7 mouse cellular contexts compared by ENCODE assay signal in genomic region chr5:14514631-14515523, GRCm38 (mm10). TPM values are rescaled to one million over a fixed set of nuclear protein-coding genes. Genes with fewer than 3 reads are reported as not detected.
DNase-seq lines count a peak whose midpoint lies in the region; ATAC-seq and TF ChIP-seq lines count a peak whose summit lies in the region.

Gene Pclo, plus strand, starts transcription at chr5:14514918.

- WGBS in embryonic facial prominence, embryonic 15.5 days = under 1% methylated on average over 89 of the region's 89 CpGs
- WGBS in heart, embryonic 11.5 days (ENCODE audit: insufficient replicate concordance) = under 1% methylated on average over 89 of the region's 89 CpGs
- under 1% methylated on average over 68 of the region's 89 CpGs for WGBS in kidney, embryonic 14.5 days
- WGBS in limb, embryonic 12.5 days = under 1% methylated on average over 89 of the region's 89 CpGs
- WGBS in midbrain, embryonic 15.5 days = under 1% methylated on average over 89 of the region's 89 CpGs
- under 1% methylated on average over 88 of the region's 89 CpGs for WGBS in stomach, postnatal 0 days

- no peaks in the 10 kb centered on the region for H3K9me3 ChIP-seq in embryonic facial prominence, embryonic 15.5 days (replicated peaks)
- no peaks in the 10 kb centered on the region for H3K9me3 ChIP-seq in heart, embryonic 11.5 days (replicated peaks; ENCODE audit: control insufficient read depth, low read length)
- H3K9me3 ChIP-seq in kidney, embryonic 14.5 days (ENCODE audit: control insufficient read depth, low read length) = no peaks in the 10 kb centered on the region
- H3K9me3 ChIP-seq in limb, embryonic 12.5 days = no peaks in the 10 kb centered on the region
- H3K9me3 ChIP-seq in midbrain, embryonic 15.5 days = no peaks in the 10 kb centered on the region
- H3K9me3 ChIP-seq in stomach, postnatal 0 days (ENCODE audit: control insufficient read depth, low read length) = no peaks in the 10 kb centered on the region

- peak; percentile 97 for ATAC-seq in embryonic facial prominence, embryonic 15.5 days (ENCODE audit: insufficient number of reproducible peaks, low FRiP score, low TSS enrichment, low read depth)
- peak; percentile 98 for ATAC-seq in heart, embryonic 11.5 days (replicated peaks; ENCODE audit: insufficient number of reproducible peaks, low FRiP score, low TSS enrichment)
- peak; percentile 99 for ATAC-seq in kidney, embryonic 14.5 days (ENCODE audit: low FRiP score, low TSS enrichment)
- ATAC-seq in limb, embryonic 12.5 days (ENCODE audit: insufficient number of reproducible peaks, insufficient read depth, low FRiP score, low TSS enrichment, low read depth) = peak; percentile 99
- peak; percentile 98 for ATAC-seq in midbrain, embryonic 15.5 days (replicated peaks)
- ATAC-seq in stomach, postnatal 0 days (ENCODE audit: low FRiP score, low TSS enrichment) = peak; percentile 99

- H3K4me3 ChIP-seq in embryonic facial prominence, embryonic 15.5 days (replicated peaks) = peak within 1 kb of the TSS; percentile 68
- H3K4me3 ChIP-seq in heart, embryonic 11.5 days (ENCODE audit: low read depth, low read length) = peak within 1 kb of the TSS; percentile 72
- H3K4me3 ChIP-seq in kidney, embryonic 14.5 days (ENCODE audit: low read length) = peak within 1 kb of the TSS; percentile 71
- peak within 1 kb of the TSS; percentile 71 for H3K4me3 ChIP-seq in limb, embryonic 12.5 days (replicated peaks)
- H3K4me3 ChIP-seq in midbrain, embryonic 15.5 days = peak within 1 kb of the TSS; percentile 67
- peak within 1 kb of the TSS; percentile 58 for H3K4me3 ChIP-seq in stomach, postnatal 0 days (ENCODE audit: low read depth, low read length)

- H3K4me2 ChIP-seq in embryonic facial prominence, embryonic 15.5 days (replicated peaks) = peak within 1 kb of the TSS; percentile 92
- H3K4me2 ChIP-seq in heart, embryonic 11.5 days = peak within 1 kb of the TSS; percentile 89
- H3K4me2 ChIP-seq in kidney, embryonic 14.5 days (replicated peaks; ENCODE audit: low read depth, low read length) = peak within 1 kb of the TSS; percentile 79
- H3K4me2 ChIP-seq in limb, embryonic 12.5 days = peak within 1 kb of the TSS; percentile 87
- peak within 1 kb of the TSS; percentile 54 for H3K4me2 ChIP-seq in midbrain, embryonic 15.5 days
- peak within 1 kb of the TSS; percentile 92 for H3K4me2 ChIP-seq in stomach, postnatal 0 days (replicated peaks; ENCODE audit: low read depth)

- H3K27me3 ChIP-seq in embryonic facial prominence, embryonic 15.5 days = no peaks in the 10 kb centered on the region
- no peaks in the 10 kb centered on the region for H3K27me3 ChIP-seq in heart, embryonic 11.5 days (ENCODE audit: control insufficient read depth, insufficient read depth, low read length)
- no peaks in the 10 kb centered on the region for H3K27me3 ChIP-seq in kidney, embryonic 14.5 days (ENCODE audit: control insufficient read depth, insufficient read depth, low read length)
- H3K27me3 ChIP-seq in limb, embryonic 12.5 days = 0 out of 2 replicates have a peak, but pooled peaks cover 9% of the 10 kb centered on the region
- no peaks in the 10 kb centered on the region for H3K27me3 ChIP-seq in midbrain, embryonic 15.5 days (replicated peaks)
- H3K27me3 ChIP-seq in stomach, postnatal 0 days (ENCODE audit: control insufficient read depth, insufficient read depth, low read length) = no peaks in the 10 kb centered on the region

- peak; percentile 17 for DNase-seq in c-Kit-positive CD71-negative TER-119-negative erythroid progenitor cells, embryonic 14.5 days (ENCODE audit: low read depth)
- peak; percentile 94 for DNase-seq in stomach, postnatal 0 days (ENCODE audit: low spot score)

- peaks cover 5% of the 10 kb centered on the region; the same call in 1 of the 2 replicates for H3K4me1 ChIP-seq in embryonic facial prominence, embryonic 15.5 days
- no peaks in the 10 kb centered on the region for H3K4me1 ChIP-seq in heart, embryonic 11.5 days (ENCODE audit: control insufficient read depth, insufficient read depth, low read length)
- peaks cover 3% of the 10 kb centered on the region; the same call in 1 of the 2 replicates for H3K4me1 ChIP-seq in kidney, embryonic 14.5 days (ENCODE audit: control insufficient read depth, insufficient read depth, low read length)
- 0 out of 2 replicates have a peak, but pooled peaks cover 5% of the 10 kb centered on the region for H3K4me1 ChIP-seq in limb, embryonic 12.5 days (replicated peaks)
- H3K4me1 ChIP-seq in midbrain, embryonic 15.5 days = peaks cover 10% of the 10 kb centered on the region
- no peaks in the 10 kb centered on the region for H3K4me1 ChIP-seq in stomach, postnatal 0 days (replicated peaks; ENCODE audit: control insufficient read depth, insufficient read depth)

- peak within 1 kb of the TSS; percentile 18; the same call in 1 of the 2 replicates for H3K9ac ChIP-seq in embryonic facial prominence, embryonic 15.5 days
- H3K9ac ChIP-seq in heart, embryonic 11.5 days (ENCODE audit: low read depth, low read length) = peak within 1 kb of the TSS; percentile 52; the same call in 1 of the 2 replicates
- H3K9ac ChIP-seq in kidney, embryonic 14.5 days (ENCODE audit: low read depth, low read length) = peak within 1 kb of the TSS; percentile 46; the same call in 1 of the 2 replicates
- peak within 1 kb of the TSS; percentile 60 for H3K9ac ChIP-seq in limb, embryonic 12.5 days (replicated peaks)
- peak within 1 kb of the TSS; percentile 75 for H3K9ac ChIP-seq in midbrain, embryonic 15.5 days
- peak within 1 kb of the TSS; percentile 51 for H3K9ac ChIP-seq in stomach, postnatal 0 days (ENCODE audit: low read length)

- TF ChIP-seq CTCF in stomach, postnatal 0 days (IDR thresholded peaks at IDR 0.05; ENCODE audit: low read depth) = no peak

- H3K27ac ChIP-seq in embryonic facial prominence, embryonic 15.5 days (replicated peaks) = peak within 1 kb of the TSS; percentile 71
- no peak within 1 kb of the TSS for H3K27ac ChIP-seq in heart, embryonic 11.5 days (ENCODE audit: low read depth, low read length)
- H3K27ac ChIP-seq in kidney, embryonic 14.5 days (ENCODE audit: low read depth, low read length) = peak within 1 kb of the TSS; percentile 69
- H3K27ac ChIP-seq in limb, embryonic 12.5 days = peak within 1 kb of the TSS; percentile 56
- peak within 1 kb of the TSS; percentile 95 for H3K27ac ChIP-seq in midbrain, embryonic 15.5 days
- H3K27ac ChIP-seq in stomach, postnatal 0 days (replicated peaks) = no peak within 1 kb of the TSS; the same call in 1 of the 2 replicates

- H3K36me3 ChIP-seq in embryonic facial prominence, embryonic 15.5 days = no peaks in the 10 kb centered on the region
- H3K36me3 ChIP-seq in heart, embryonic 11.5 days (ENCODE audit: control insufficient read depth, insufficient read depth, low read length) = no peaks in the 10 kb centered on the region
- H3K36me3 ChIP-seq in kidney, embryonic 14.5 days (ENCODE audit: control insufficient read depth, insufficient read depth, low read length) = no peaks in the 10 kb centered on the region
- no peaks in the 10 kb centered on the region for H3K36me3 ChIP-seq in limb, embryonic 12.5 days
- no peaks in the 10 kb centered on the region for H3K36me3 ChIP-seq in midbrain, embryonic 15.5 days (replicated peaks)
- no peaks in the 10 kb centered on the region for H3K36me3 ChIP-seq in stomach, postnatal 0 days (ENCODE audit: control insufficient read depth, insufficient read depth, low read length)

- TF ChIP-seq EP300 in stomach, postnatal 0 days (optimal IDR thresholded peaks at IDR 0.05) = no peak

RNA-seq across cellular contexts. Expression of gene Pclo, which starts in this region (rescaled TPM):
- polyA plus RNA-seq in embryonic facial prominence, embryonic 15.5 days (2015; fragmentation: Nextera tagmentation; extraction: Ambion mirVana) = 0.85 and 1.1 TPM in 2 replicates
- 0.18 and 0.26 TPM in 2 replicates for polyA plus RNA-seq in heart, embryonic 11.5 days (2014; fragmentation: Nextera tagmentation; extraction: Ambion mirVana)
- polyA plus RNA-seq in kidney, embryonic 14.5 days (2014; fragmentation: Nextera tagmentation; extraction: Ambion mirVana) = 1.3 and 1.7 TPM in 2 replicates
- 0.16 and 0.23 TPM in 2 replicates for polyA plus RNA-seq in limb, embryonic 12.5 days (2016; fragmentation: Nextera tagmentation; extraction: Ambion mirVana)
- polyA plus RNA-seq in midbrain, embryonic 15.5 days (2015; fragmentation: Nextera tagmentation; extraction: Ambion mirVana) = 12.2 and 13.5 TPM in 2 replicates
- polyA plus RNA-seq in stomach, postnatal 0 days (2015; fragmentation: Nextera tagmentation; extraction: Ambion mirVana) = 0.25 and 0.29 TPM in 2 replicates

Comparison
In these comparisons a context has a peak if more than half of its experiments do, and no peak if none do; other contexts are left out.
1. Peak in ATAC-seq, H3K4me3 ChIP-seq, H3K9ac ChIP-seq and H3K4me2 ChIP-seq in heart, embryonic 11.5 days; RNA of the gene not detected or under 1 TPM.
2. Peak in ATAC-seq, H3K4me3 ChIP-seq, H3K27ac ChIP-seq, H3K9ac ChIP-seq and H3K4me2 ChIP-seq in limb, embryonic 12.5 days; RNA of the gene not detected or under 1 TPM.
3. Peak in DNase-seq, ATAC-seq, H3K4me3 ChIP-seq, H3K9ac ChIP-seq and H3K4me2 ChIP-seq in stomach, postnatal 0 days; RNA of the gene not detected or under 1 TPM.
4. H3K27ac ChIP-seq: peak in embryonic facial prominence, embryonic 15.5 days (single experiment), kidney, embryonic 14.5 days (single experiment) and midbrain, embryonic 15.5 days (single experiment); none in heart, embryonic 11.5 days (single experiment) and stomach, postnatal 0 days (single experiment).
5. H3K9ac ChIP-seq: peak in every context shown above with its lines; median percentile 75 in midbrain, embryonic 15.5 days; 60 in limb, embryonic 12.5 days; 52 in heart, embryonic 11.5 days; 51 in stomach, postnatal 0 days; 46 in kidney, embryonic 14.5 days; 18 in embryonic facial prominence, embryonic 15.5 days.
6. Peak in every context shown above with its lines, with median percentiles within 50 percentile points of each other: ATAC-seq, H3K4me2 ChIP-seq and H3K4me3 ChIP-seq.